Mouse (Mus musculus) layer of hippocampus, adult 8-10 months (tissue): ENCODE measurements at regions not wholly inside any gene's neighbourhood (a gene's known extent, or its start where the extent isn't known, plus 50 kb on each side); places are given as distances from the start of the nearest gene placed in this dataset.
"Not testable (repeated sequence)": the region's sequence is repeated elsewhere in the genome, so short reads cannot be mapped to it uniquely, and the experiment has no call there.

ENCODE experiments used
- DNase-seq, 2 experiments: peaks; one replicate each; pipeline ENCODE4 v3.0.0; 2022; ENCODE audit warnings: low spot score in 2 of 2

- DNase-seq = no peak
Observed at GRCm38 (mm10) chr19:27694478-27694877, 264.9 kb upstream of the Pum3 start.

- DNase-seq = no peak
Observed at GRCm38 (mm10) chr19:27693706-27694105, 264.1 kb upstream of the Pum3 start.

GRCm38 (mm10) chr19:27692944-27693343, 263.3 kb upstream of the Pum3 start:
- no peak for DNase-seq

GRCm38 (mm10) chr19:27683426-27683825, 253.8 kb upstream of the Pum3 start:
- DNase-seq = no peak

- DNase-seq = no peak
Observed at GRCm38 (mm10) chr19:27679427-27679826, 249.8 kb upstream of the Pum3 start.

- DNase-seq = no peak
Observed at GRCm38 (mm10) chr19:27672679-27673190, 243.1 kb upstream of the Pum3 start.

GRCm38 (mm10) chr19:27663296-27663695, 233.7 kb upstream of the Pum3 start:
- DNase-seq = no peak

GRCm38 (mm10) chr19:27641001-27641400, 211.4 kb upstream of the Pum3 start:
- DNase-seq = no peak

GRCm38 (mm10) chr19:27633105-27633504, 203.5 kb upstream of the Pum3 start:
- DNase-seq = no peak

- no peak for DNase-seq
Observed at GRCm38 (mm10) chr19:27627626-27628025, 198.0 kb upstream of the Pum3 start.

GRCm38 (mm10) chr19:27617522-27617921, 187.9 kb upstream of the Pum3 start:
- no peak for DNase-seq

GRCm38 (mm10) chr19:27606933-27607332, 177.3 kb upstream of the Pum3 start:
- DNase-seq = no peak

- DNase-seq = no peak
Observed at GRCm38 (mm10) chr19:27603296-27603695, 173.7 kb upstream of the Pum3 start.

- no peak for DNase-seq
Observed at GRCm38 (mm10) chr19:27601551-27601950, 171.9 kb upstream of the Pum3 start.

GRCm38 (mm10) chr19:27600386-27600785, 170.8 kb upstream of the Pum3 start:
- not testable (repeated sequence) for DNase-seq

GRCm38 (mm10) chr19:27599639-27600308, 170.1 kb upstream of the Pum3 start:
- DNase-seq = peak; percentile 32 to 53

- peak; percentile 69 to 81 for DNase-seq
Observed at GRCm38 (mm10) chr19:27598350-27598749, 168.7 kb upstream of the Pum3 start.

- DNase-seq = no peak
Observed at GRCm38 (mm10) chr19:27585566-27585965, 155.9 kb upstream of the Pum3 start.

- no peak for DNase-seq
Observed at GRCm38 (mm10) chr19:27582111-27582500, 152.5 kb upstream of the Pum3 start.

- DNase-seq = peak; percentile 10 to 26
Observed at GRCm38 (mm10) chr19:27581362-27582110, 151.9 kb upstream of the Pum3 start.

- DNase-seq = peak; percentile 60 to 78
Observed at GRCm38 (mm10) chr19:27576478-27576877, 146.9 kb upstream of the Pum3 start.

GRCm38 (mm10) chr19:27566929-27567328, 137.3 kb upstream of the Pum3 start:
- DNase-seq = peak; percentile 13 to 45

GRCm38 (mm10) chr19:27566060-27566459, 136.4 kb upstream of the Pum3 start:
- DNase-seq = no peak
